Mouse (Mus musculus) left cerebral cortex, postnatal 10 days (tissue): ENCODE results near the gene Ndufab1. TPM values are rescaled to one million over a fixed set of nuclear protein-coding genes. Genes with fewer than 3 reads are reported as not detected.

Source experiments
- DNase-seq, 2 experiments: peaks; one replicate each; pipeline ENCODE4 v3.0.0; 2021 to 2022; ENCODE audit warnings: low spot score in 2 of 2, mixed read lengths in 1 of 2; ENCODE audit errors: extremely low spot score in 1 of 2
- intact Hi-C: fragments of 180-260 bp; cut with DNase I; formaldehyde crosslinking; loops from one replicate; pipeline ENCODE4 v1.15.1; 2025
- total RNA-seq, 2 experiments: library from RNA; stranded (reverse); gene quantifications; 2 replicates each; pipeline ENCODE4 v1.2.3; 2021

The Ndufab1 gene
- total RNA-seq, 2 experiments from 2014 or later = 274 TPM

- intact Hi-C loops = loop anchor here (10.0 kb wide), 1 partner anchor 75 kb away; no protein-coding TSS in a partner anchor
- DNase-seq = no peak
These were observed 21.7 kb downstream of the Ndufab1 start for GRCm38 (mm10) chr7:122079798-122080554.

DNA sequence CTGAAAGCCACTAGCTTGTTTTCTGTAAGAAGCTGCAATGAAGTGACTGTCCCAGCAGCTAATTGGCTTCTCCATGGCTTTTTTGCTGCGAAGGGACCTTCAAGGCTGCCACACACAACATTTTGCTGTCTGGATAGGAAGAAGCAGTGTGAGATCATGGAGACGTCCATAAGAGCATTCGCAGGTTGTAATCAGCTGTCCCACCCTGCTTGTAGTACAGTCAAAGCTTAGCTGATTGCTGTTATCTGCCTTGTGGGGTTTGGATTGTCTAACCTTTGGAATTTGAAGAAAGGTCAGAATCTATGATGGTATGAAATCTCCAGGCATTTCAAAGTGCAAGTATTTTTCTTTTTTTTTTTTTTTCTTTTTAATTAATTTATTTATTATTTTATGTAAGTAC is 27.3 kb downstream of the Ndufab1 start:
- DNase-seq = no peak
- intact Hi-C loops = loop anchor here (10.0 kb wide), 1 partner anchor 70 kb away; no protein-coding TSS in a partner anchor

DNA sequence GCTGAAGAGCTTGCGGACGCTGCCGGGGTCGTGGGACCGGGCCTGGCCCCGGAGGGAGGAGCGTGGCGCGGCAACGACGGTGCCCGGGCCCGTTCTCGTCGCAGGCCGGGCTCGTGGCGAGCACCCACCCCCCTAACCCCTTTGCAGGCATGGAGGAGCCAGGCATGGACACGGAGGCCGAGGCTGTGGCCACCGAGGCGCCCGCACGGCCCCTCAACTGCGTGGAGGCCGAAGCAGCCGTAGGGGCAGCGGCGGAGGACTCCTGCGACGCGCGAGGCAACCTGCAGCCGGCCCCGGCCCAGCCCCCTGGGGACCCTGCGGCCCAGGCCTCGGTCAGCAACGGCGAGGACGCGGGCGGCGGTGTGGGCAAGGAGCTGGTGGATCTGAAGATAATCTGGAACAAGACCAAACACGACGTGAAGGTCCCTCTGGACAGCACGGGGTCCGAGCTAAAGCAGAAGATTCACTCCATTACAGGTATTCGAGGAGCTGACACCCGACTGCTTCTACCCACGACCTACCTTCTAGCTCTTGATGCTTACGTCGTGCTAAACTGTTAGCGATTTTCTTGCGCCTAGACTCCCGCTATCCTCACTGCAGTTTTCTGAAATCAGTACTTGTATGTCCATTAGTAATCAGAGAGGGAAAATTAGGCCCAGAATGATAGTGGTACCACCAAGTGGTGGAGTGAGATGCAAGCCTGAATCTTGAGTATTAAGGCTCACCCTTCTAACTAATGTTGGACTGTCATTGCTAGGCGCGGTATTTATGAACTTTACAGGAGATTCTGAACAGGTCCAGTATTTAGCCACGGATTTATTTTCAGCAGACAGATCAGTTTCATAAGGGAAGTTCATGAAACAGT is 33.9 kb downstream of the Ndufab1 start:
- intact Hi-C loops = loop anchor here (5.0 kb wide), 1 partner anchor 45 kb away; the partner anchor contains the start of gene Gga2

GRCm38 (mm10) chr7:122066945-122067516 is 34.7 kb downstream of the Ndufab1 start, which contains the start of the genes Ubfd1 and Ears2:
Gene Ubfd1 (plus strand): TSS chr7:122067175.
Gene Ears2 (minus strand): TSS chr7:122067263.
- intact Hi-C loops = loop anchor here (5.0 kb wide), 1 partner anchor 45 kb away; the partner anchor contains the start of gene Gga2
- DNase-seq = peak; percentile 97 to 98

More for the DNA sequence above, 33.9 kb downstream of the Ndufab1 start:
- peak in 1 of 2 experiments; percentile 54 for DNase-seq

- intact Hi-C loops = loop anchor here (5.0 kb wide), 1 partner anchor 44 kb away; the partner anchor contains the start of gene Gga2
- no peak for DNase-seq
These were observed 35.4 kb downstream of the Ndufab1 start for GRCm38 (mm10) chr7:122066102-122066944.

DNA sequence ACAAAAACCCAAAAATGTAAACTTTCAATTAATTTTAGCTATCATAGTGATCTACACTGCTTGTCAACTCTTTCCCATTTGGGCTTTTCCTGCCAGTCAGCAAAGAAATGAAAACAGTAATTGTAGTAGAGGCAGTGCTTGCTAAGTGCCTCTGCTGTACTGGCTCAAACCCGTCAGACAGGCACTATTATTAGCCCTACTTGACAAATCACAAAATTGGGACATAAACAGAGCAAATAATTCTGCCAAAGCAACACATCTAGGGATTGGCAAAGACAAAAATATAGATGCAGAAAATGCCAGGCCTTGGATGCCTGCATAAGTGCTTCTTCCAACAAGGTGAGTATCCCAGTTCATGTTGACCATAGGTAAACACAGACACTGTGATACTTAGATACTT is 36.0 kb downstream of the Ndufab1 start:
- intact Hi-C loops = loop anchor here (5.0 kb wide), 1 partner anchor 43 kb away; the partner anchor contains the start of gene Gga2
- no peak for DNase-seq

DNA sequence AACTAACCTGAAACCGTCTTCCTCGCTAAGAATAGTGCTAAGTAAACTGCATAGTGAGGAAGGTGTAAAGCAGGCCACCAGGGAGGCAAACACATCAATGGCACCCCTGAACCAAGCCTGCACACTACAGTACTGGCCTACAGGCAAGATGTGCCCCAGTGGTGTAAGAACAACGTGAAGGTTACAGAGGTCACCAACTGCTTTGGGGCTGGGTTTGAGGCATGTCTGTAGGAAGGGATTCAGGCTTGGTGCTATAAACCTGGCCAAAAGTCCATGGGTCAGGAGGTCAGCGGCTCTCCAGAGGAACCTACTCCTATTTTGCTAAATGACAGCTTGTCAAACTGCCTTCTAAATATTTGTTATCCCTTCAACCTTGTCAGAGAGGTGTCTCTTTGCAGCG is 45.1 kb downstream of the Ndufab1 start:
- no peak for DNase-seq
- intact Hi-C loops = no loop called here

DNA sequence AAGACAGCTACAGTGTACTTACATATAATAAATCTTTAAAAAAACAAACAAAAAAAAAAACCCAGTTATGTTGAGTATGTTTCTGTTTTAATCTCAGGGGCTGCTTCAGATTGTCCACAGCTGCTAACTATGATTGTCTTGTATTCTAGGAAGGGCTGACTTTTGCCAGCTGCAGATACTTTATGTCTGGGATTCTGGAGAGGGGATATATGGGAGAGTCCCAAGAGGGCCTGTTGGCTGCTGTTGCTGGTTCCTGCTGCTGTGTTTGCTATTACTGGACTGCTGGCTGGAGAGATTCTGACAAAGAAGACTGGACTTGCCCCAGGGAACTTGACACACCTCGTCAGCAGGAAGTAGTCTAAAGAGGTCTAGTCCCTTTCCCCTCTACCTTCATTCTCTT is 50.9 kb downstream of the Ndufab1 start:
- no peak for DNase-seq
- intact Hi-C loops = no loop called here

DNA sequence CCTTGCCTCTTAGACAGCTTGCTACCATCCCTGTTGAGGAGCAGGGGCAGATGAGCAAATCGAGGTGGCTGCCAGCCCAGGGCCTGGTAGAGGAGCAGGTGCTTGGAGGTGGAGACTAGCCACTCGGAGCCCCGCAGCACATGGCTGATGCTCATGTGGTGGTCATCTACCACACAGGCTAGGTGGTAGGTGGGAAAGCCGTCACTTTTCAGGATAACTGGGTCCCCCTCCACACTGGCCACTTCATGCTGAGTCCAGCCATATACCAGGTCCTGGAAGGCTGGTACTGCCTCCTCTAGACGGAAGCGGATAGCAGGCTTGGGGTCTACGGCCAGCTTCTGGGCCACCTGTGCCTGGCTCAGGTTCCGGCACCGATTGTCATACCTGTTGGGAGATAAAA is 53.5 kb downstream of the Ndufab1 start:
- no peak for DNase-seq
- intact Hi-C loops = no loop called here

DNA sequence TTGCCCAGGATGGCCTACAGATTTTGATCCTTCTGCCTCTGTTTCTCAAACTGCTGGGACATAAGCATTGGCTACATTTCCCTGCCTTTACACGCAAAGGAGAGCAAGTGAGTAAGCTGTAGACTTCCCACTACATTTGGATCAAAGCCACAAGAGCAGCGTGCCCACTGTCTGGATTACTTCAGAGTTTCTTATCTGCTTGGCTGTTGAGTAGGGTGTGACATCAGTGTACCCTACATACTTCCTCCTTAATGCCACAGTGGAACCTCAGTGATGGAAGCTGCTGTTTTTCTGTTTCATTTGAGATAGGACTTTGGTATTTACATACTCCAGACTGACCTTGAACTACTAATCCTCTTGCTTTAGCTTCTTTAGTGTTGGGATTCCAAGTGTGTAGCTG is 54.9 kb downstream of the Ndufab1 start:
- DNase-seq = no peak

DNA sequence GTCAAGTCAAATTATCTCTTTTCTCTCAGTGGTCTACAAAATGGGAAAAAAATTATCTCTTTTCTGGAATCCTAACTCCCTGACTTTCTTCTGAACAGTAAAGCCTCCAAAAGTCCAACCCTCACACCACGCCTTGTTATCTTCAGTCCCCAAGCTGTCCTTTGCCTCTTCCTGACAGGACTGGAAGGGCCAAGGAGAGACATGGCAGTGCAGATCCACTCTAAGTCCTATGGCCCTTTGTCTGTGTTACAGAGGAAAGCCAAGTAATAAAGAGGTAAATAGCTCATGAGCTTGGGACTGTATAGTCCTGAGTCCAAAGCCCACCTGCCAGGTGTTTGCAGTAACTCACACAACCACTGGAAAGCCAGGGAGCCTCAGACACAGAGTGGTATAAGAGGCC is 56.0 kb downstream of the Ndufab1 start:
- DNase-seq = no peak
- intact Hi-C loops = no loop called here

More for the DNA sequence above, 54.9 kb downstream of the Ndufab1 start:
- intact Hi-C loops = no loop called here

- peak in 1 of 2 experiments; percentile 56 for DNase-seq
- intact Hi-C loops = no loop called here
These were observed 56.5 kb downstream of the Ndufab1 start for GRCm38 (mm10) chr7:122045181-122045634.

GRCm38 (mm10) chr7:122044106-122044505 is 57.6 kb downstream of the Ndufab1 start:
- DNase-seq = no peak
- intact Hi-C loops = no loop called here

Other genes with a start within 250 kb of the Ndufab1 start
- gene Scnn1b, start 236.8 kb downstream of the Ndufab1 start, total RNA-seq = not detected
- gene Cog7, start 120.2 kb downstream of the Ndufab1 start, total RNA-seq = 10 to 100 TPM; 35.2 to 36.5 TPM
- 10 to 100 TPM; 32.8 to 34.8 TPM for gene Gga2, start 80.7 kb downstream of the Ndufab1 start, total RNA-seq
- 10 to 100 TPM; 67.0 to 70.7 TPM for gene Ubfd1, start 34.7 kb downstream of the Ndufab1 start, total RNA-seq
- gene Ears2, start 34.6 kb downstream of the Ndufab1 start, total RNA-seq = 1 to 10 TPM; 7.6 to 7.8 TPM
- gene Palb2, start 31.1 kb upstream of the Ndufab1 start, total RNA-seq = 1 to 10 TPM; 1.9 to 3.4 TPM
- 100 to 1,000 TPM; 103 to 107 TPM for gene Dctn5, start 31.2 kb upstream of the Ndufab1 start, total RNA-seq
- gene Plk1, start 57.6 kb upstream of the Ndufab1 start, total RNA-seq = 1 to 10 TPM; 3.1 to 4.0 TPM
- gene Ern2, start 84.3 kb upstream of the Ndufab1 start, total RNA-seq = 1 to 10 TPM in 1 of 2 experiments, under 1 TPM in 1; 0.92 to 1.1 TPM
- 1 to 10 TPM; 2.5 to 3.6 TPM for gene Chp2, start 117.6 kb upstream of the Ndufab1 start, total RNA-seq
- gene Prkcb, start 186.9 kb upstream of the Ndufab1 start, total RNA-seq = 100 to 1,000 TPM; 792 to 820 TPM